Mouse (Mus musculus) G1E (cell line): ENCODE data around the gene Hsd3b7.

ENCODE experiments used
- CTCF ChIP-seq: IDR thresholded peaks from 2 replicates; pipeline ENCODE4 v1.5.1; 2012; ENCODE audit warnings: low read depth, low read length, inconsistent platforms, mixed read lengths
- GATA1 ChIP-seq: IDR thresholded peaks from 2 replicates; pipeline ENCODE4 v1.6.1; 2012; ENCODE audit warnings: borderline replicate concordance, low read length, inconsistent platforms, mixed read lengths
- GATA2 ChIP-seq: IDR thresholded peaks from 2 replicates; pipeline ENCODE4 v1.6.1; 2012; ENCODE audit warnings: low read depth, low read length, inconsistent platforms, borderline replicate concordance
- POLR2AphosphoS5 ChIP-seq: IDR thresholded peaks from 2 replicates; pipeline ENCODE4 v1.6.1; 2012; ENCODE audit warnings: low read depth, low read length, inconsistent platforms; ENCODE audit not compliant: insufficient replicate concordance
- TAL1 ChIP-seq: conservative IDR thresholded peaks from 2 replicates; pipeline ENCODE4 v1.6.1; 2012; ENCODE audit warnings: low read depth, low read length, inconsistent platforms, mixed read lengths

DNA sequence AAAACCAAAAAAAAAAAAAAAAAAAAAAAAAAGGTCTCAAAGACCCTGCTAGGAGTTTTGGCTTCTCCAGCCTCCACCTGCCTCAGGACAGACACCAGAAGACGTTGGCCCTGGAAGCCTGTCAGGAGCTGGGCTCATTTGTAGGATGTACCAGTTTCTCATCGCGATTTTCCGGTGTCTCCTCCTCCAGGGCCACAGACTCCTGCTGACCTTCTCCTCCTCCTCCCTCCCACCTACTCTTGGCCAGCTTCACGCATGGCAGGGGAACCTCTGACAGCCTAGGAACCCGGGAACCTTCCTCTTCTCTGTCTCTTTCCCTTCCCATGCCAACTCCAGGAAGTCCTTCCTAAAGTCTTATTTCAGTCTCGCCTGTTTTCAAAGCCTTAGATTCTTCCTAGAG lies 16.6 kb downstream of the Hsd3b7 start:
- TF ChIP-seq CTCF (no peak), GATA1 (no peak), POLR2AphosphoS5 (no peak), TAL1 (no peak), GATA2 (no peak)
